Mouse (Mus musculus): ENCODE data around the gene Pofut1. TPM values are rescaled to one million over a fixed set of nuclear protein-coding genes. Genes with fewer than 3 reads are reported as not detected.

Pofut1 gene
- 3.7 and 4.5 TPM in 2 replicates for polyA plus RNA-seq (2016; fragmentation: Nextera tagmentation; extraction: Ambion mirVana)

DNA sequence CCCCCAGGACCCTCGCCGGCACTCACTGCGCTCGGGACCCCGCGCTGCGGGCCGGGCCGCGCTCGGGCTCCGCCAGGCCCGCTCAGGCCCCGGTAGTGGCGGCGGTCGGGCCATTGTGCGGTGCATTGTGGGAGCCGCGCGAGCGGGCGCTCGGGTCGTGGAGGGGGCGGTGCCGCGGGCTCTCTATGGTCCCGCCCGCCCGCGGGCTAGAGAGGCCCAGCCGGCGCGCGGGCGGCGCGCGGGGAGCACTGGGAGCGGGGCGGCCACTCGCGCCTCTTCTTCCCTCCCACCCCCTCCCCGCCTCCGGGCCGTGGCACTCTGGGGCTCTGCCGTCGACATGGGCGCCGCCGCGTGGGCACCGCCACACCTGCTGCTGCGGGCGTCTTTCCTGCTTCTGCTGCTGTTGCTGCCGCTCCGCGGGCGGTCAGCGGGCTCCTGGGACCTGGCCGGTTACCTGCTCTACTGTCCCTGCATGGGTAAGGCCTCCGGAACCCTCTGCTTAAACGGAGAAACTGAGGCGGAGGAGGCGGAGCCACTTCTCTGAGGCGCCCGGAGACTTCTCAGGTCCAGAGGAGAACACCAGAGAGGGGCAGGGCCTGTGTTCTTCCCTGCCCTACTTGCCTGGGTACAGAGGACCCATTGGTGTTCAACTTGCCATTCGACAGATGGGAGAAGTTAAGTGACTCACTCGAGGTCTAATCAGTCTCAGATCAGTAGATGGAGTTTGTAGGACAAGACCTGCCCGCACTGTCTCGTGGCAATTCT, at the start of gene Pofut1, which contains the start of gene Plagl2:
Gene Pofut1 (plus strand): TSS at position 284 of the 765 bp plus-strand sequence.
Gene Plagl2 (minus strand): TSS at position 177 of the 765 bp plus-strand sequence.
- H3K27me3 ChIP-seq (replicated peaks) = no peaks in the 10 kb centered on the region
- peak; percentile 98 for ATAC-seq (ENCODE audit: insufficient number of reproducible peaks, low FRiP score)
- peak within 1 kb of the TSS; percentile 89 for H3K9ac ChIP-seq
- peaks cover 27% of the 10 kb centered on the region; the same call in 1 of the 2 replicates for H3K36me3 ChIP-seq
- H3K9me3 ChIP-seq (replicated peaks) = no peaks in the 10 kb centered on the region
- peak within 1 kb of the TSS; percentile 90 for H3K4me2 ChIP-seq
- H3K4me3 ChIP-seq = peak within 1 kb of the TSS; percentile 65
- under 1% methylated on average over 63 of the region's 72 CpGs for WGBS
- peak within 1 kb of the TSS; percentile 84 for H3K27ac ChIP-seq (ENCODE audit: poor library complexity, severe bottlenecking)
- peaks cover 42% of the 10 kb centered on the region for H3K4me1 ChIP-seq (replicated peaks)

DNA sequence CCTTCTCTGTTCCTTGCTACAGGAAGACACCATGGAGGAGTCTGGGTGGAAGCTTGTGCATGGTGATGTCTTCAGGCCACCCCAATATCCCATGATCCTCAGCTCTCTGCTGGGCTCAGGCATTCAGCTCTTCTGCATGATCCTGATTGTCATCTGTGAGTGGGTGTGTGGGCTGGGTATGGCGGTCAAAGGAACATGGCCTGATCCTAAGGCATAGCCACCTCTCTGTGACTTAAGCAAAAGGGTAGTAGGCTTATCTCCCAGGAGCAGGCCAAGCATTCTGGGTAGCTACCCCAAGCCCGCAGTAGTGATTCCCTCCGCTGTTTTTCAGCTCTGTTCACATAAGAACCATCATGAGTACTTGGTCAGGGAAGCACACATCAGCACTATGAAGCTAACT, 47.1 kb upstream of the Pofut1 start:
- Histone ChIP-seq H3K9me3 (replicated peaks) (no peaks in the 10 kb centered on the region), H3K4me3 (no peak overlapping the region), H3K4me1 (replicated peaks) (peaks cover 12% of the 10 kb centered on the region), H3K27ac (ENCODE audit: poor library complexity, severe bottlenecking) (no peak overlapping the region), H3K4me2 (no peak overlapping the region), H3K9ac (no peak overlapping the region), H3K36me3 (peaks cover 84% of the 10 kb centered on the region), H3K27me3 (replicated peaks) (no peaks in the 10 kb centered on the region)
- 87% methylated on average over 3 of the region's 3 CpGs for WGBS
- no peak for ATAC-seq (ENCODE audit: insufficient number of reproducible peaks, low FRiP score)

DNA sequence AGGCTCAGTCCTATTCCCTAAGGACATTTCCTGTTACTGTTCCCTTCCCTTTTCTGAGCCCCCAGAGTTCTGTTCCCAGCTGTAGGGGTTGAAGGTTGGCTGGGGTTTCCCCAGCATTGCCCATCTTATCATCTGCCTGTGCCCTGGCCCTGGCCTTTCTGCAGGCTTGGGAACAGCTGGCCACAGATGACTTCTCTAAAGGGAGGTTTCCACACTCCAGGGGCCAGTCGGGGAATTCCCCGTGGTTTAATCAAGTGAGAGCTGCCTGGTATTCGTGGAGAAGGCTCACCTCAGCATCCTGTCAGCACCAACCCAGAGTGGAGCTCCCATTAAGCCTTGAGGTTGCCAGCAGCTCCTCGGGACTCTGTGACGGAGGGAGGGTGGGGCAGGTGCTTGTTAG, 42.8 kb upstream of the Pofut1 start:
- peak overlapping the region; percentile 26; the same call in 1 of the 2 replicates for H3K27ac ChIP-seq (ENCODE audit: poor library complexity, severe bottlenecking)
- no peak overlapping the region for H3K4me2 ChIP-seq
- 28% methylated on average over 5 of the region's 5 CpGs for WGBS
- ATAC-seq (ENCODE audit: insufficient number of reproducible peaks, low FRiP score) = no peak; the same call in 1 of the 2 replicates
- H3K27me3 ChIP-seq (replicated peaks) = no peaks in the 10 kb centered on the region
- no peak overlapping the region for H3K4me3 ChIP-seq
- H3K9ac ChIP-seq = peak overlapping the region; percentile 13; the same call in 1 of the 2 replicates
- H3K9me3 ChIP-seq (replicated peaks) = no peaks in the 10 kb centered on the region
- H3K4me1 ChIP-seq (replicated peaks) = peaks cover 12% of the 10 kb centered on the region
- H3K36me3 ChIP-seq = peaks cover 76% of the 10 kb centered on the region

DNA sequence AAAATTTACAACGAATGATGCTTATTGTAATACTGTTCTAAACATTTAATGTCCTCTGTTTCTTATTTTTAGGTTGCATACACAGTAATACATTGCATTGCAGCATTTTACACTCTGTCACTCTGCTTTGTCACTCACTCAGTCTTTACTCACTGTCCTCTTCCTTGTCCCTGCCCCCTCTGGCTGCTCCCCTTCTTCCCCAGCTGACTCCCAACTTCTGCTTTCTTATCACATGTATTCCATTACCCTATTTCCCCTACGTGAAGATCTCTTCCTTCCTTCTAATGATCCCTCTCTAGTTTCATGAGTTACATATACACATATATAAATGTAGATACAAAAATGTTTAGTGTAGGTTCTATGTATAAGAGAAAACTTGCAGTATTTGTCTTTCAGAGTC, 42.2 kb upstream of the Pofut1 start:
- no peak for ATAC-seq (ENCODE audit: insufficient number of reproducible peaks, low FRiP score)
- H3K36me3 ChIP-seq = peaks cover 79% of the 10 kb centered on the region
- 74% methylated on average over 2 of the region's 2 CpGs for WGBS

DNA sequence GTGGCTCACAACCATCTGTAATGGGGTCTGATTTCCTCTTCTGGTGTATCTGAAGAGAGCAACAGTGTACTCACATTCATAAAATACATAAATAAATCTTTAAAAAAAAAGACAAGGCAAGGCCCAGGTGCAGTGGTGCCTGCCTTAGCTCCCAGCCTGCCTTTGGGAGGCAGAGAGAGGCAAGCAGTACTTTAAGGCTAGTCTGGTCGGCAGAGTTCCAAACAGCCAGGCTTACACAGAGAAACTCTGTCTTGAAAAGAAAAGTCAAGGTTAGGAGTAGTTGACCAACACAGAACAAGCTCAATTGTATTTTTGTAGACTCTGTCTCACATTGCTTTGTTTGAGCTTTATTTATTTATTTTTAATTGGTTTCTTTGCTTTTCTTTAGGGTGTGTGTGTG, 38.6 kb upstream of the Pofut1 start:
- no peaks in the 10 kb centered on the region for H3K27me3 ChIP-seq (replicated peaks)
- H3K4me3 ChIP-seq = no peak overlapping the region
- no peak overlapping the region for H3K9ac ChIP-seq
- no peak overlapping the region for H3K27ac ChIP-seq (ENCODE audit: poor library complexity, severe bottlenecking)
- H3K36me3 ChIP-seq = peaks cover 84% of the 10 kb centered on the region
- no peak overlapping the region for H3K4me2 ChIP-seq
- ATAC-seq (ENCODE audit: insufficient number of reproducible peaks, low FRiP score) = no peak
- no peaks in the 10 kb centered on the region for H3K9me3 ChIP-seq (replicated peaks)
- 80% methylated on average over 1 of the region's 1 CpGs for WGBS
- peaks cover 11% of the 10 kb centered on the region for H3K4me1 ChIP-seq (replicated peaks)

More for the DNA sequence above, 42.2 kb upstream of the Pofut1 start:
- Histone ChIP-seq H3K27ac (ENCODE audit: poor library complexity, severe bottlenecking) (no peak overlapping the region), H3K4me3 (no peak overlapping the region), H3K27me3 (replicated peaks) (no peaks in the 10 kb centered on the region), H3K4me1 (replicated peaks) (peaks cover 12% of the 10 kb centered on the region), H3K9me3 (replicated peaks) (no peaks in the 10 kb centered on the region), H3K9ac (no peak overlapping the region), H3K4me2 (no peak overlapping the region)

DNA sequence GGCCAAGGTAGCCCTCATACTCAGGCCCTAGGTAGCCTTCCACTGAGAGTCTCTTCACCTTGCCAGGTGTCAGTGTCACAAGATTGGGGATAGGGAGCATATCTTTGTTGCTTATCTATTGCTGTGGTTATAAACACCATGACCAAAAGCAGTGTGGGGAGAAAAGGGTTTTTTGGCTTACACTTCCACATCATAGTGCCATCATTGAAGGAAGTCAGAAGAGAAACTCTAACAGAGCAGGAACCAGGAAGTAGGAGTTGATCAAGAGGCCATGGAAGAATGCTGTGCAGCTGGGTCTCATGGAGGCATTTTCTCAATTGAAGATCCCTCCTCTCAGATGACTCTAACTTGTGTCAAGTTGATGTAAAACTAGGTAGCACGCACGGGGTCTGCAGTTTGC, 33.2 kb upstream of the Pofut1 start:
- H3K9ac ChIP-seq = no peak overlapping the region

DNA sequence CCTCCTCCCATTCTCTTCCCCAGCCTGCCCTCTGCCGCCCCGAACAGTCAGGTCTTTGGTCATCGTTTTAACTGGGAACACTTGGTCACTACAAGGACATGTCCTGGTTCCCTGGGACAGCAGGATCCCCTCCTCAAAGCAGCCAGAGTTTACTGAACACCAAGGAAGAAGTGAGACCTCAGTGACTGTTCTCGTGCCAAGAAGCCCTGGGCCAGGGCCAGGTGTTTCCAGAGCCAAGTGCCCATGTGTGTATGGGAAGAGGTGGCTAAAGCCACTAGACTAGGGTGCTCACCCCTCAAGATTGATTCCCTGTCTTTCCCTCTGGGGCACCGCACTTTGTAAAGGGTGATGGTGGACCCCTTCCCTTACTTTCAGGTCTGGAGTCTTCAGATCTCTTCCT, 32.0 kb upstream of the Pofut1 start:
- Histone ChIP-seq H3K9ac (no peak overlapping the region), H3K27ac (ENCODE audit: poor library complexity, severe bottlenecking) (no peak overlapping the region), H3K4me1 (replicated peaks) (peaks cover 5% of the 10 kb centered on the region), H3K4me3 (no peak overlapping the region), H3K27me3 (replicated peaks) (no peaks in the 10 kb centered on the region), H3K4me2 (no peak overlapping the region), H3K36me3 (peaks cover 63% of the 10 kb centered on the region), H3K9me3 (replicated peaks) (no peaks in the 10 kb centered on the region)
- no peak for ATAC-seq (ENCODE audit: insufficient number of reproducible peaks, low FRiP score)
- 93% methylated on average over 5 of the region's 5 CpGs for whole genome bisulfite sequencing

More for the DNA sequence above, 33.2 kb upstream of the Pofut1 start:
- H3K9me3 ChIP-seq (replicated peaks) = no peaks in the 10 kb centered on the region
- 96% methylated on average over 2 of the region's 2 CpGs for WGBS
- peaks cover 73% of the 10 kb centered on the region for H3K36me3 ChIP-seq
- no peaks in the 10 kb centered on the region for H3K4me1 ChIP-seq (replicated peaks)
- ATAC-seq (ENCODE audit: insufficient number of reproducible peaks, low FRiP score) = no peak
- H3K4me3 ChIP-seq = no peak overlapping the region
- no peak overlapping the region for H3K4me2 ChIP-seq
- no peak overlapping the region for H3K27ac ChIP-seq (ENCODE audit: poor library complexity, severe bottlenecking)
- H3K27me3 ChIP-seq (replicated peaks) = no peaks in the 10 kb centered on the region

DNA sequence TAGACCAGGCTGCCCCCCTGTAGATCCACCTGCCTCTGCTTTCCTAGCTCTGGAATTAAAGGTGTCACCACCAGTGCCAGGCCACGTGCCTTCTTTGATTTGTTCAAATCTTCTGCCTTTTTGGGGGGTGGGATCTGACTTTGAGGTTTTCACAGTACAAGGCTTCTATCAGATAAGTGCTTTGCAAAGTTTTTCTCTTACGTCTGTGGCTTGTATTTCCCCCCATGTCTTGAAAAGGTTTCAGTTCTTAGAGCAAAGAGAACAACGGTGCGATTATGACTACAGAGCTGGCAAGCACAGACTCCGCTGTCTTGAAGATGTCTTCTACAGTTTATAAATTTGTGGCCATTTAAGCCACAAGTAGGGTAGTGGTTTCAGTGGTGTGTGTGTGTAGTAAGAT, 29.9 kb upstream of the Pofut1 start:
- ATAC-seq (ENCODE audit: insufficient number of reproducible peaks, low FRiP score) = no peak
- WGBS = 93% methylated on average over 5 of the region's 5 CpGs

DNA sequence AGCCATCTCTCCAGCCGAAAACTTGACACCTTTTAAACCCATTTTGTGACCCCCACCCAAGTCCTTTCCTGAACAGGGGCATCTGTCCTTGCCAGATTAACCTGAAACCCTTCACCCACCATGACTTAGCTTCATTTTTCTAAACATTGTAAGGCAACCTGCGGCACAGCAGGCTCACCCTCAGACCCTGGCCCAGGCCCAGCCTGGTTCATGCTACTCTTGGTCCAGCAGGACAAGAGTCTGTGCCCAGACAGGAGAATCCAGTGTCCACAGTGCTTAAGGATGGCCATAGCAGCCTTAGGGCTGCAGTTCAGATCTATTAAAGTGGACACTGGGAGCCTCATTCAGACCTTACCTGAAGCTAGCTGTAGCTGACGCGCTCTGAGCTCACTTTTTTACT, 28.0 kb upstream of the Pofut1 start:
- H3K9me3 ChIP-seq (replicated peaks) = no peaks in the 10 kb centered on the region
- no peak overlapping the region for H3K4me2 ChIP-seq
- H3K4me3 ChIP-seq = no peak overlapping the region
- H3K4me1 ChIP-seq (replicated peaks) = peaks cover 22% of the 10 kb centered on the region
- no peaks in the 10 kb centered on the region for H3K27me3 ChIP-seq (replicated peaks)
- no peak for ATAC-seq (ENCODE audit: insufficient number of reproducible peaks, low FRiP score)
- H3K9ac ChIP-seq = no peak overlapping the region
- peaks cover 23% of the 10 kb centered on the region for H3K36me3 ChIP-seq
- WGBS = 91% methylated on average over 4 of the region's 4 CpGs
- H3K27ac ChIP-seq (ENCODE audit: poor library complexity, severe bottlenecking) = no peak overlapping the region

More for the DNA sequence above, 29.9 kb upstream of the Pofut1 start:
- H3K9me3 ChIP-seq (replicated peaks) = no peaks in the 10 kb centered on the region
- H3K9ac ChIP-seq = no peak overlapping the region
- peaks cover 42% of the 10 kb centered on the region for H3K36me3 ChIP-seq
- H3K4me3 ChIP-seq = no peak overlapping the region
- H3K27ac ChIP-seq (ENCODE audit: poor library complexity, severe bottlenecking) = no peak overlapping the region
- H3K4me1 ChIP-seq (replicated peaks) = peaks cover 16% of the 10 kb centered on the region
- no peaks in the 10 kb centered on the region for H3K27me3 ChIP-seq (replicated peaks)
- H3K4me2 ChIP-seq = no peak overlapping the region

DNA sequence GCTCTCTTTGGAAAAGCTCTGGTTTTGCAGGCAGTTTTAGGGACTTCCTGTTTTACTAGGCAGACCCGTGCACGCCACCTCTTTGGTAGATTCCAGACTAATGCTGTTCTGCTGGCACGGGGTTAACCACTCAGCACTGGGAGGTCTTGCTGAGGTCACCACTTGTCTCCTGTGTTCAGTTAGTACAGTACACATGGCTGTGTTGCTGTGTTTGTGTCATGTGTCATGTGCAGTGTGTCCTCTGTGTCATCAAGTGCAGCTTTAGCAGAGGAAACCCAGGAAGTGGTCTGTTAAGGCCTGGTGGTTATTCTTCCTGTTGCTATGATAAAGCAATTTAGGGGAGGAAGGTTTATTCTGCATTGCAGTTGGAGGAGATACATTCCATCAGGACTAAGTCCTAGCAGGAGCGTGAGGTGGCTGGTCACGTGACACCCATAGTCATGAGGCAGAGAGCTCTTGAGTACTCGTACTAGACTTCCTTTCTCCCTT, 26.5 kb upstream of the Pofut1 start:
- WGBS = 34% methylated on average over 6 of the region's 6 CpGs
- peaks cover 9% of the 10 kb centered on the region for H3K36me3 ChIP-seq
- 0 out of 2 replicates have a peak, but pooled peaks have one; percentile 30 for ATAC-seq (ENCODE audit: insufficient number of reproducible peaks, low FRiP score)
- H3K9ac ChIP-seq = no peak overlapping the region
- H3K27me3 ChIP-seq (replicated peaks) = no peaks in the 10 kb centered on the region
- no peak overlapping the region for H3K27ac ChIP-seq (ENCODE audit: poor library complexity, severe bottlenecking)
- no peak overlapping the region for H3K4me3 ChIP-seq
- H3K4me1 ChIP-seq (replicated peaks) = peaks cover 24% of the 10 kb centered on the region
- H3K9me3 ChIP-seq (replicated peaks) = no peaks in the 10 kb centered on the region
- no peak overlapping the region for H3K4me2 ChIP-seq

DNA sequence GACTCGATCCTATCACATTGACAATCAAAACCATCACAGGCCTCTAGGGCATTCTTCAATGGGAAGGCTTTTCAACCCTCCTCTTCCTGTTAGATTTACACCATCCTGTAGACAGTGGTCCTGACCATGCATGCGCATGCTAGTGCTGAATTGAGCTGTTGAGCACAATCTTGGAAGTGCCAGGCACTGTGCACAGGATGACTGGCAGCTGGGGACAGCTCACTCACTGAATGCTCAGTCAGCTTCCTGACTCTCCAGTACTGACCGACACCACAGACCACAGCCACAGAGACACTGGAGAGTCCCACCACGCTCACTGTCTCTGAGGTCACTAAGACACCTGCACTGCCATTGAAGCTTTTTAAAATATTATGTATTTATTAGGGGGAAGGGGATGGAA, 25.9 kb upstream of the Pofut1 start:
- Histone ChIP-seq H3K36me3 (peaks cover 3% of the 10 kb centered on the region), H3K9ac (no peak overlapping the region), H3K9me3 (replicated peaks) (no peaks in the 10 kb centered on the region), H3K27ac (ENCODE audit: poor library complexity, severe bottlenecking) (no peak overlapping the region), H3K27me3 (replicated peaks) (no peaks in the 10 kb centered on the region), H3K4me2 (no peak overlapping the region), H3K4me1 (replicated peaks) (peaks cover 24% of the 10 kb centered on the region), H3K4me3 (no peak overlapping the region)
- no peak for ATAC-seq (ENCODE audit: insufficient number of reproducible peaks, low FRiP score)
- 57% methylated on average over 4 of the region's 4 CpGs for WGBS
